Mouse (Mus musculus) heart, postnatal 0 days (tissue): ENCODE measurements around the gene Prom2. TPM values are rescaled to one million over a fixed set of nuclear protein-coding genes. Genes with fewer than 3 reads are reported as not detected.

ENCODE experiments used
- ATAC-seq: fragments of 200-750 bp; cut with Nextera tagmentation; 2 replicates; pipeline ENCODE4 v1.8.0; 2017; ENCODE audit warnings: low read depth, moderate number of reproducible peaks, moderate library complexity; ENCODE audit not compliant: insufficient read depth
- DNase-seq: peaks from one replicate; pipeline ENCODE4 v3.0.0-alpha.2; 2016; ENCODE audit warnings: low spot score
- H3K27ac ChIP-seq: fragments of 300-500 bp; sonication (generic); 2 replicates; pipeline ENCODE4 v1.5.1; 2014; ENCODE audit warnings: low read depth, mild to moderate bottlenecking
- H3K27me3 ChIP-seq: fragments of 300-500 bp; sonication (generic); 2 replicates; pipeline ENCODE4 v1.6.1; 2014; ENCODE audit warnings: low read length, mixed read lengths; ENCODE audit not compliant: control insufficient read depth, insufficient read depth
- H3K36me3 ChIP-seq: fragments of 300-500 bp; sonication (generic); replicated peaks from 2 replicates; pipeline ENCODE4 v1.6.1; 2014; ENCODE audit warnings: low read length, mixed read lengths; ENCODE audit not compliant: control insufficient read depth, insufficient read depth
- H3K4me1 ChIP-seq: fragments of 300-500 bp; sonication (generic); 2 replicates; pipeline ENCODE4 v1.6.1; 2014; ENCODE audit warnings: antibody characterized with exemption; ENCODE audit not compliant: control insufficient read depth, insufficient read depth
- H3K4me2 ChIP-seq: fragments of 300-500 bp; sonication (generic); 2 replicates; pipeline ENCODE4 v1.6.1; 2014; ENCODE audit warnings: low read depth, mild to moderate bottlenecking, low read length, moderate library complexity
- H3K4me3 ChIP-seq: fragments of 300-500 bp; sonication (generic); 2 replicates; pipeline ENCODE4 v1.5.1; 2014; ENCODE audit warnings: low read depth, low read length
- H3K9ac ChIP-seq: fragments of 300-500 bp; sonication (generic); replicated peaks from 2 replicates; pipeline ENCODE4 v1.6.1; 2014; ENCODE audit warnings: low read depth, low read length, mixed read lengths
- H3K9me3 ChIP-seq: fragments of 300-500 bp; sonication (generic); replicated peaks from 2 replicates; pipeline ENCODE4 v1.6.1; 2016; ENCODE audit warnings: low read length; ENCODE audit not compliant: control insufficient read depth
- CTCF ChIP-seq: IDR thresholded peaks from 2 replicates; pipeline ENCODE4 v1.5.1; 2016; ENCODE audit warnings: antibody characterized with exemption, control low read depth, low read depth
- EP300 ChIP-seq: IDR thresholded peaks from 2 replicates; pipeline ENCODE4 v1.6.1; 2016; ENCODE audit warnings: antibody characterized with exemption, low read depth
- WGBS: fragments of 180-500 bp; shearing (Covaris S2); extraction: QIAGEN DNeasy Blood & Tissue Kit; methylation state at CpG from one replicate; pipeline ENCODE4 v1.1.7; 2014; 5-methylcytosine and 5-hydroxymethylcytosine counted together
- polyA plus RNA-seq: library from polyadenylated mRNA; unstranded; fragments of >200 nt; fragmentation: Nextera tagmentation; extraction: Ambion mirVana; gene quantifications from 2 replicates; pipeline ENCODE4 v1.2.1, GENCODE M21; 2015
- total RNA-seq: library from RNA; depleted of rRNA; stranded (reverse); fragments of >200 nt; gene quantifications from 2 replicates; pipeline ENCODE4 v1.2.3, GENCODE M21; 2014; ENCODE audit warnings: low replicate concordance

Gene Prom2
- total and polyA plus RNA-seq, 2 experiments from 2014 or later = 0.03 to 6.0 TPM

- no peak for DNase-seq
- no peak overlapping the region for H3K4me3 ChIP-seq
Observed at GRCm38 (mm10) chr2:127535363-127535762, 5.9 kb downstream of the Prom2 start.

DNA sequence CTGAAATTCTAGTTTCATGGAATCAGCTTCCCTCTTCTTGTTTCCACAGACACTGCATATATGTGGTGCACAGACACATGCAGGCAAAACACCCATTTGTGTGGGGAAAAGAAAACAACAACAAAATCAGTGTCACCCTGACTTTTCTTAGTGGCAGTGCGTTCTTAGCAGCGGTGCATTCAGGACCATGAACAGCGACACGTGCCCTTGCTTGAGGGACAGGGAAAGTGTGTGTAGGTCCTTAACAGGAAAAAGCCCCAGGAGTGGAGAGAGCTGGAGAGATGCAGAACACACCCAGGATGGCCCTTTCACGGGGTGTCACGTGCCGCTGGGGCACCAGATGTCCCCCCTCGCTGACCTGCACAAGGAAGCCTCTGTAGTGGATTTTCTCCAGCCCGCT is 8.9 kb downstream of the Prom2 start:
- H3K27ac ChIP-seq = no peak overlapping the region
- 11% methylated on average over 9 of the region's 9 CpGs for WGBS
- H3K36me3 ChIP-seq = no peaks in the 10 kb centered on the region
- peaks cover 5% of the 10 kb centered on the region; the same call in 1 of the 2 replicates for H3K27me3 ChIP-seq
- ATAC-seq = no peak; the same call in 1 of the 2 replicates
- no peak overlapping the region for H3K4me2 ChIP-seq
- H3K9ac ChIP-seq = no peak overlapping the region
- H3K4me1 ChIP-seq = no peaks in the 10 kb centered on the region
- no peak for TF ChIP-seq CTCF
- no peak for TF ChIP-seq EP300
- H3K4me3 ChIP-seq = no peak overlapping the region
- peak; percentile 68 for DNase-seq
- H3K9me3 ChIP-seq = no peaks in the 10 kb centered on the region

More at GRCm38 (mm10) chr2:127535363-127535762, 5.9 kb downstream of the Prom2 start:
- H3K4me1 ChIP-seq = no peaks in the 10 kb centered on the region
- no peak for ATAC-seq
- peaks cover 33% of the 10 kb centered on the region for H3K27me3 ChIP-seq
- 64% methylated on average over 9 of the region's 9 CpGs for WGBS
- H3K36me3 ChIP-seq = no peaks in the 10 kb centered on the region
- TF ChIP-seq CTCF (no peak), EP300 (no peak)
- H3K9me3 ChIP-seq = no peaks in the 10 kb centered on the region
- H3K9ac ChIP-seq = no peak overlapping the region
- no peak overlapping the region for H3K27ac ChIP-seq
- H3K4me2 ChIP-seq = no peak overlapping the region

GRCm38 (mm10) chr2:127531592-127531991 is 9.7 kb downstream of the Prom2 start:
- 73% methylated on average over 2 of the region's 2 CpGs for WGBS
- Histone ChIP-seq H3K4me2 (no peak overlapping the region), H3K4me1 (no peaks in the 10 kb centered on the region), H3K9me3 (no peaks in the 10 kb centered on the region), H3K9ac (no peak overlapping the region), H3K27me3 (peaks cover 5% of the 10 kb centered on the region; the same call in 1 of the 2 replicates), H3K36me3 (no peaks in the 10 kb centered on the region), H3K4me3 (no peak overlapping the region), H3K27ac (no peak overlapping the region)
- DNase-seq (no peak), ATAC-seq (no peak)
- TF ChIP-seq EP300 (no peak), CTCF (no peak)

GRCm38 (mm10) chr2:127530418-127530817 is 10.8 kb downstream of the Prom2 start:
- no peak overlapping the region for H3K27ac ChIP-seq
- ATAC-seq = no peak
- 45% methylated on average over 3 of the region's 3 CpGs for WGBS
- no peak overlapping the region for H3K4me3 ChIP-seq
- no peaks in the 10 kb centered on the region for H3K36me3 ChIP-seq
- no peak overlapping the region for H3K4me2 ChIP-seq
- H3K4me1 ChIP-seq = no peaks in the 10 kb centered on the region
- TF ChIP-seq EP300 (no peak), CTCF (no peak)
- peaks cover 5% of the 10 kb centered on the region; the same call in 1 of the 2 replicates for H3K27me3 ChIP-seq
- no peaks in the 10 kb centered on the region for H3K9me3 ChIP-seq
- DNase-seq = no peak
- H3K9ac ChIP-seq = no peak overlapping the region

GRCm38 (mm10) chr2:127525004-127525775 is 16.1 kb downstream of the Prom2 start:
- 0 out of 2 replicates have a peak, but pooled peaks cover 5% of the 10 kb centered on the region for H3K4me1 ChIP-seq
- H3K36me3 ChIP-seq = no peaks in the 10 kb centered on the region
- H3K27ac ChIP-seq = no peak overlapping the region
- H3K4me2 ChIP-seq = no peak overlapping the region
- DNase-seq (no peak), ATAC-seq (no peak)
- no peak for TF ChIP-seq CTCF
- TF ChIP-seq EP300 = no peak
- H3K9ac ChIP-seq = no peak overlapping the region
- H3K27me3 ChIP-seq = peaks cover 15% of the 10 kb centered on the region
- H3K4me3 ChIP-seq = no peak overlapping the region
- 67% methylated on average over 3 of the region's 3 CpGs for WGBS
- H3K9me3 ChIP-seq = no peaks in the 10 kb centered on the region
